Mouse (Mus musculus): Measurements from ENCODE around the gene Slc36a4.

- TF ChIP-seq CTCF (conservative IDR thresholded peaks at IDR 0.05; ENCODE audit: low read length), result no peak
- no peak for TF ChIP-seq NANOG (IDR thresholded peaks at IDR 0.05; ENCODE audit: borderline replicate concordance, low read length)
These were observed 1.5 kb downstream of the Slc36a4 start for GRCm38 (mm10) chr9:15710821-15711565.
